Mouse (Mus musculus): ENCODE data around the gene Clcf1. TPM values are rescaled to one million over a fixed set of nuclear protein-coding genes. Genes with fewer than 3 reads are reported as not detected.
"Not testable (repeated sequence)": the region's sequence is repeated elsewhere in the genome, so short reads cannot be mapped to it uniquely, and the experiment has no call there.

The Clcf1 gene
- total and polyA plus RNA-seq, 2 experiments from 2014 or later, result 0.38 to 0.41 TPM

DNA sequence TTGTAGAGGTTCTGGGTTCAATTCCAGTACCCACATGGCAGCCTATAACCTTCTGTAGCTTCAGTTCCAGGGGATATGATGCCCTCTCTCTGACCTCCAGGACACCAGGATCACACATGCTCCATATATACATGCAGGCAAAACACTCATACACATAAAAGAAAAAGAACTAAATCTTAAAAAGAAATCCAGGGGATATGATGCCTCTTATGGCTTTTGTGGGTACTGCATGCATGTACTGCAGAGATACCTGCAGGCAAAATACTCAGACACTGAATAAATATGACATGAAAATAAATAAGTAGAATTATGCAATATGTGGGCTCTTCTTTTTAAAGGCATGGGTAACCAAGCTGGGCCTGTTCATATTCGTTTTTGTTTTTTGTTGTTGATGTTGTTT, 33.0 kb downstream of the Clcf1 start:
- ATAC-seq, result no peak
- WGBS, result 57% methylated on average over 1 of the region's 1 CpGs
- H3K9me3 ChIP-seq (ENCODE audit: low read length), result no peaks in the 10 kb centered on the region
- DNase-seq, result no peak
- no peak overlapping the region for H3K9ac ChIP-seq
- H3K4me1 ChIP-seq (ENCODE audit: insufficient read depth), result no peaks in the 10 kb centered on the region
- no peak overlapping the region for H3K4me2 ChIP-seq (ENCODE audit: low read depth)
- no peak; the same call in 1 of the 2 replicates for TF ChIP-seq CTCF (IDR thresholded peaks at IDR 0.05; ENCODE audit: low read depth)
- no peak overlapping the region for H3K27ac ChIP-seq (ENCODE audit: low read depth, low read length)
- H3K4me3 ChIP-seq (ENCODE audit: low read depth, low read length), result no peak overlapping the region
- no peaks in the 10 kb centered on the region for H3K36me3 ChIP-seq (ENCODE audit: insufficient read depth)
- no peaks in the 10 kb centered on the region for H3K27me3 ChIP-seq (ENCODE audit: insufficient read depth, low read length)

DNA sequence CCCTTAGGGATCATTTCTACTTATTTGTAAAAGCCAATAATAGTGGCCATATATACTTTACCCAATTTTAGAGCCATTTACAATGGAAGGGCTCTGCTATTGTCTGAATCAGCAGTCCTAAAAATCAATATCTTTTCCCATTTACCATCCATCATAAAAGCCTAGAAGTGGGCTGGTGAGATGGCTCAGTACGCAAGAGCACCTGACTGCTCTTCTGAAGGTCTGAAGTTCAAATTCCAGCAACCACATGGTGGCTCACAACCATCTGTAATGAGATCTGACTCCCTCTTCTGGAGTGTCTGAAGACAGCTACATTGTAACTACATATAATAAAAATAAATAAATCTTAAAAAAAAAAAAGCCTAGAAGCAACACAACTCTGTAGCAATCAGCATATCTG, 34.6 kb downstream of the Clcf1 start:
- not testable (repeated sequence) for H3K4me3 ChIP-seq (ENCODE audit: low read depth, low read length); H3K27me3 ChIP-seq (ENCODE audit: insufficient read depth, low read length); H3K4me1 ChIP-seq (ENCODE audit: insufficient read depth); H3K27ac ChIP-seq (ENCODE audit: low read depth, low read length); H3K9ac ChIP-seq; H3K36me3 ChIP-seq (ENCODE audit: insufficient read depth); ATAC-seq; DNase-seq; H3K9me3 ChIP-seq (ENCODE audit: low read length); H3K4me2 ChIP-seq (ENCODE audit: low read depth)
- WGBS, result 77% methylated on average over 1 of the region's 1 CpGs

DNA sequence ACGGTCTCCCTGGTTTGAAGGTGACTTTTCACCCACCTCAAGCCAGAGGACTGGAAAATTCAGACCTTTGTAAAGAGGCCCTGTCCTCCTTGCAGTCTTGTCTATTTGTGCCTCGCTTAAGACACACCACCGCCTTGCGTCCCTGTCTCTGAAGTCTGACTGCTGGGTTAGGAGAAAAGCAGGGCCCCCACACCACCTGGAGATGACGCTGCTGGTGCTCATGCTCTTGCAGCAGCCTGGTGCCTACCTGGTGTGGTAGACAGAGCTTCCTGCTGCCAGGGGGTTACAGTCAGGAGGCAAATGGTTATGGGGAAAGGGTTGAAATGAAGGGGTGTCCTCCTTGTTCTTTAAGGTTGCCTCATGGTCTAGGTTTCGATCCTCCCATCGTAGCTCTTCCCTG, 40.2 kb downstream of the Clcf1 start:
- WGBS, result 84% methylated on average over 7 of the region's 7 CpGs
- Histone ChIP-seq H3K36me3 (ENCODE audit: insufficient read depth) (no peaks in the 10 kb centered on the region), H3K4me3 (ENCODE audit: low read depth, low read length) (no peak overlapping the region), H3K27ac (ENCODE audit: low read depth, low read length) (no peak overlapping the region), H3K9me3 (ENCODE audit: low read length) (no peaks in the 10 kb centered on the region), H3K4me2 (ENCODE audit: low read depth) (no peak overlapping the region), H3K27me3 (ENCODE audit: insufficient read depth, low read length) (no peaks in the 10 kb centered on the region), H3K9ac (no peak overlapping the region), H3K4me1 (ENCODE audit: insufficient read depth) (peaks cover 5% of the 10 kb centered on the region; the same call in 1 of the 2 replicates)
- ATAC-seq (no peak), DNase-seq (no peak)
- TF ChIP-seq CTCF (IDR thresholded peaks at IDR 0.05; ENCODE audit: low read depth), result no peak

DNA sequence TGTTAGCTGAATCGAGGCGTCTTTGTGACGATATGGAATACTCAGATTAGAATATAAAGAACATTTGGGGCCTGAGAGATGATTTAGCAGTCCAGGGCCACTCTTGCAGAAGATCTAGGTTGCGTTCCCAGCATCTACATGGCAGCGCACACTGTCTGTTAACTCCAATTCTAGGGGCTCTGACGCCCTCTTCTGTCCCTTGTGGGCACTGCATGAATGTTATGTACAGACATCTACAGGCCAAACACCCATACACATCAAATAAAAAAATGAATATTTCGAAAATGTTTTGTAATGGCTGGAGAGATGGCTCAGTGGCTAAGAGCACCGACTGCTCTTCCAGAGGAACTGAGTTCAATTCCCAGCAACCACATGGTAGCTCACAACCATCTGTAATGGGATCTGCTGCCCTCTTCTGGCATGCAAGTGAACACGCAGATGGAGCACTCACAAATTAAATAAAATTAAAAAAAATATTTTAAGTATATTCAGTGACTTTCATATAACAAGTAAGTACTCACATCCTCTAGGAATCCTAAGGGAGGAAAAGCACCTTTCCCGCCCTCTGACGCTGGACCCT, 41.6 kb downstream of the Clcf1 start:
- H3K4me1 ChIP-seq (ENCODE audit: insufficient read depth), result peaks cover 5% of the 10 kb centered on the region; the same call in 1 of the 2 replicates
- H3K9ac ChIP-seq, result no peak overlapping the region
- peak; percentile 46; the same call in 1 of the 2 replicates for TF ChIP-seq CTCF (IDR thresholded peaks at IDR 0.05; ENCODE audit: low read depth)
- H3K27ac ChIP-seq (ENCODE audit: low read depth, low read length), result no peak overlapping the region
- no peak for DNase-seq
- WGBS, result 77% methylated on average over 11 of the region's 11 CpGs
- H3K27me3 ChIP-seq (ENCODE audit: insufficient read depth, low read length), result no peaks in the 10 kb centered on the region
- no peaks in the 10 kb centered on the region for H3K36me3 ChIP-seq (ENCODE audit: insufficient read depth)
- H3K4me3 ChIP-seq (ENCODE audit: low read depth, low read length), result no peak overlapping the region
- H3K4me2 ChIP-seq (ENCODE audit: low read depth), result no peak overlapping the region
- H3K9me3 ChIP-seq (ENCODE audit: low read length), result no peaks in the 10 kb centered on the region
- ATAC-seq, result no peak

DNA sequence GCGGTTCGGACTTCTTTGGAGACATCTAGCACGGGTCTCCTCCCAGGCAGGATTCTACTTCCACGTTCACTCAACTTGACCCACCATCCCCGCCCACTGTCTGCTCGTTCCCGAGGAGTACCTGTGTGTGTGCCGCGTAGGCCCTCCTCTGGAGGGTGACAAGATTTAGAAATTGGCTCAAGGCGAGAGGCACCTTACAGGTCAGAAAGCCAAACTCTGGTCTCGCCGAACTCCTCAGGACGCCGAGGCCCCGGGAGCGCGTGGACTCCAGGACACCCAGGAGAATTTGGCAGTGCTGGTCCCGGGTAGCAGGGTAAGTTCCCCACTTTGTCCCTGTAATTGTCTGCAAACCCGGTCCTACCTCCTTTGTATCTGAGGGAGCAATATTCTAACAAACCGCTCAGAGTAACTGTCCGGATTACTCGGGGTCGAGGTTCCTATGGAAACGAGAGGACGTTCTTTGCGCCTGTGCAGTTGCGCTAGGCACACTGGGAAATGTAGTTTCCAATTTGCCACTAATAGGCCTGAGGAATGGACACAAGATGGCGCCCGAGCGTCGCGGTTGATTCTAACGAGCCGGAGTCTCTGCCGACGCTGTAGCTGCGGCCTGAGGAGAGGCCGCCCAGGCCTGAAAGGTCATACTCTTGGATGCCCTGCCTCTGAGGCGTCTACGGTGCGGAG, 43.3 kb downstream of the Clcf1 start:
- Histone ChIP-seq H3K9ac (peak overlapping the region; percentile 52), H3K4me2 (ENCODE audit: low read depth) (peak overlapping the region; percentile 93), H3K4me3 (ENCODE audit: low read depth, low read length) (peak overlapping the region; percentile 65), H3K36me3 (ENCODE audit: insufficient read depth) (no peaks in the 10 kb centered on the region), H3K27me3 (ENCODE audit: insufficient read depth, low read length) (no peaks in the 10 kb centered on the region), H3K9me3 (ENCODE audit: low read length) (no peaks in the 10 kb centered on the region), H3K27ac (ENCODE audit: low read depth, low read length) (no peak overlapping the region), H3K4me1 (ENCODE audit: insufficient read depth) (peaks cover 5% of the 10 kb centered on the region; the same call in 1 of the 2 replicates)
- TF ChIP-seq CTCF (IDR thresholded peaks at IDR 0.05; ENCODE audit: low read depth), result peak; percentile 96
- DNase-seq (peak; percentile 97), ATAC-seq (peak; percentile 94)
- WGBS, result 1% methylated on average over 41 of the region's 41 CpGs

DNA sequence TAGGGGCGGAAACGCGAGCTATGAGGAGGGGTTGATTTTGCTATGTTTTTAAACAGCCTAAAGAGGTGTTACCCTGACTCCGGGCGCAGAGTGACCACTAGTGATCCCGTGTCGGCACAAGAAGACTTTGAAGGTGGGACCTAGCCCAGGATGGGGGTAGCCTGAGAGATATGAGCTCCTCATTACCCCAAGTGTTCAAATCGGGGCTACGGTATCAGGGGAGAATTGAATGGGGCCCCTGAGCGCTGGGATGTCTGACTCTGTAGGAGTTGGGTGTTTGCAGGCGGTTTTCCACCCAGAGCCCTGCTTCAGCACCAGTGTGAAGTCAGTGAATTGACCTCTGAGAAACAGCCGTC, 43.8 kb downstream of the Clcf1 start:
- DNase-seq (no peak), ATAC-seq (peak; percentile 38)
- no peak for TF ChIP-seq CTCF (IDR thresholded peaks at IDR 0.05; ENCODE audit: low read depth)
- WGBS, result 20% methylated on average over 12 of the region's 12 CpGs
- no peak overlapping the region for H3K27ac ChIP-seq (ENCODE audit: low read depth, low read length)
- peaks cover 5% of the 10 kb centered on the region; the same call in 1 of the 2 replicates for H3K4me1 ChIP-seq (ENCODE audit: insufficient read depth)
- H3K9me3 ChIP-seq (ENCODE audit: low read length), result no peaks in the 10 kb centered on the region
- H3K4me3 ChIP-seq (ENCODE audit: low read depth, low read length), result peak overlapping the region; percentile 65
- H3K9ac ChIP-seq, result peak overlapping the region; percentile 52
- H3K27me3 ChIP-seq (ENCODE audit: insufficient read depth, low read length), result no peaks in the 10 kb centered on the region
- no peaks in the 10 kb centered on the region for H3K36me3 ChIP-seq (ENCODE audit: insufficient read depth)
- peak overlapping the region; percentile 93 for H3K4me2 ChIP-seq (ENCODE audit: low read depth)

DNA sequence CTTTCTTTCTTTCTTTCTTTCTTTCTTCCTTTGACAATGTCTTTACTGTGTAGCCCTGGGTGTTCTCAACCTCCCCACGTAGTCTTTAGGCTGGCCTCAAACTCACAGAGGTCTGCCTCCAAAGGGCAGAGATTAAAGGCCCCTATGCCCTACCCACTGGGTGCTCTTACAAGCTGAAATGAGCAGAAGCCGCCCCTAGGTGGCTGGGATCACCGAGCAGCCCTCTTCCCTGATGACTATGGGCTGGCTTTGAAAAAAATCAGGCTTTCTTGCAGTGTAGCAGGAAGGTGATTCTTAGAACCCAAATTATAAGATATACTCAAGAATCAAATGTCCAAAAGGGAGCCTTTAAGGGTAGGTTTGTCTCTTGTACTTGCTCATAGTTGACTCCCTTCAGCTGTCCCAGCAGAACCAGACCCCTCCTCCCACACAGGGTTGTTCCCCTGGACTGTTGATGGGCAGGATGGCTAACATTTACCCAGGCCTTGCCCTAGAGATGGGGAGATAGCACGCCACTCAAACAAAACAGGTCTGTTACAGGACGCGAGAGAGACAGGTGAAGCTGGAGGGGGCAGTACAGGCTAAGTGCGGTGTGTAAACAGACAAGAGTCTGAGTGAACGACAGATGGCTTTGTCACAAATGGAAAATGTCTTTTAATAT, 47.1 kb downstream of the Clcf1 start:
- no peaks in the 10 kb centered on the region for H3K9me3 ChIP-seq (ENCODE audit: low read length)
- H3K36me3 ChIP-seq (ENCODE audit: insufficient read depth), result no peaks in the 10 kb centered on the region
- H3K27ac ChIP-seq (ENCODE audit: low read depth, low read length), result no peak overlapping the region
- no peaks in the 10 kb centered on the region for H3K27me3 ChIP-seq (ENCODE audit: insufficient read depth, low read length)
- ATAC-seq, result no peak
- TF ChIP-seq CTCF (IDR thresholded peaks at IDR 0.05; ENCODE audit: low read depth), result peak; percentile 28; the same call in 1 of the 2 replicates
- no peak for DNase-seq
- no peak overlapping the region for H3K9ac ChIP-seq
- peaks cover 5% of the 10 kb centered on the region; the same call in 1 of the 2 replicates for H3K4me1 ChIP-seq (ENCODE audit: insufficient read depth)
- H3K4me2 ChIP-seq (ENCODE audit: low read depth), result no peak overlapping the region
- 55% methylated on average over 8 of the region's 8 CpGs for WGBS
- H3K4me3 ChIP-seq (ENCODE audit: low read depth, low read length), result no peak overlapping the region

All from forebrain, postnatal 0 days (tissue).